Mouse (Mus musculus): ENCODE measurements at regions not wholly inside any gene's neighbourhood (a gene's known extent, or its start where the extent isn't known, plus 50 kb on each side); places are given as distances from the start of the nearest gene placed in this dataset.

- no peak for ATAC-seq (replicated peaks in 1 of 2; ENCODE audit: insufficient read depth in 1 of 2, low FRiP score in 2 of 2, low TSS enrichment in 1 of 2, low read depth in 1 of 2, poor library complexity in 2 of 2, severe bottlenecking in 2 of 2)
Measured at GRCm38 (mm10) chr9:117717346-117717745, 87.6 kb upstream of the Rbms3 start.

- no peak for ATAC-seq (replicated peaks in 1 of 2; ENCODE audit: insufficient read depth in 1 of 2, low FRiP score in 2 of 2, low TSS enrichment in 1 of 2, low read depth in 1 of 2, poor library complexity in 2 of 2, severe bottlenecking in 2 of 2)
Measured at GRCm38 (mm10) chr9:117716476-117716875, 86.8 kb upstream of the Rbms3 start.

- no peak for ATAC-seq (replicated peaks in 1 of 2; ENCODE audit: insufficient read depth in 1 of 2, low FRiP score in 2 of 2, low TSS enrichment in 1 of 2, low read depth in 1 of 2, poor library complexity in 2 of 2, severe bottlenecking in 2 of 2)
Measured at GRCm38 (mm10) chr9:117714741-117715675, 85.3 kb upstream of the Rbms3 start.

GRCm38 (mm10) chr9:117713121-117713520 lies 83.4 kb upstream of the Rbms3 start:
- no peak for ATAC-seq (replicated peaks in 1 of 2; ENCODE audit: insufficient read depth in 1 of 2, low FRiP score in 2 of 2, low TSS enrichment in 1 of 2, low read depth in 1 of 2, poor library complexity in 2 of 2, severe bottlenecking in 2 of 2)

- ATAC-seq (replicated peaks in 1 of 2; ENCODE audit: insufficient read depth in 1 of 2, low FRiP score in 2 of 2, low TSS enrichment in 1 of 2, low read depth in 1 of 2, poor library complexity in 2 of 2, severe bottlenecking in 2 of 2), result no peak
Measured at GRCm38 (mm10) chr9:117711793-117712192, 82.1 kb upstream of the Rbms3 start.

DNA sequence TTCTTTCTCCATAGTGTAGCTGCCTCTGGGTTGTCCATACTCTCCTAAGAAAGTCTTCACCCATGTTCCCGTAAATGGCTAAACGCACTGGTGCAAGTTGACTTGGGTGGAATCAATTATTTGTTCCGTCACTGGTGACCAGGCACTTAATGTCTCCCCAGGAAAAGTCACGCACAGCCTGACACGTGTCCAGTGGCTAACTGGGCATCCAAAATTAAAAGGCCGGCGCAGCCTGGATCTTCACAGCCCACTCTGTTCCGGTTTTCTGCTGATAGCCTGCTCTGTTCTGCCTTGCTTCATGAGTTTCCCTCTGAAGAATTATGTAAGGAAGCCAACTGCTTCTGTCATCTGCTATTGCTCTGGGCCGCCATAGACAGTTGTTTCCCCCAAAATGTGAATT lies 81.3 kb upstream of the Rbms3 start:
- no peak for ATAC-seq (replicated peaks in 1 of 2; ENCODE audit: insufficient read depth in 1 of 2, low FRiP score in 2 of 2, low TSS enrichment in 1 of 2, low read depth in 1 of 2, poor library complexity in 2 of 2, severe bottlenecking in 2 of 2)

DNA sequence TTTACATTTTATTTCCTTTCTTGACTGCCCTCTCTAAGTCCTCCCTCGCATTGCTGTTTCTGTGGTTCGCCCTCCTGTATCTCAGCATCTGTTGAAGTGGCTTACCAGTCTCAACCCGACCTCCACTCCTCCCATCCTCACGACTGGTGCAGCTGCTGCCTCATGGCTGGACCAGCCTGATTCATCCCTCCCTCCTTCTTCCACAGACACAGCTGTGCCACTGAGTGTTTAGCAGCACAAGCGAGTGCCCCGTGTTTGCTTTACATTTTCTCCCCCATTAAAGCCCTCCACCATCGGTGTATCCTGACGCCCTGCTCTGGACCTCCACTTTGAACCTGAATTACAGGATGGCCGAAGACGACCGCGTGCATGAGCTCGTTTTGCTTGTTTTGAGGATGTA lies 80.0 kb upstream of the Rbms3 start:
- no peak for ATAC-seq (replicated peaks in 1 of 2; ENCODE audit: insufficient read depth in 1 of 2, low FRiP score in 2 of 2, low TSS enrichment in 1 of 2, low read depth in 1 of 2, poor library complexity in 2 of 2, severe bottlenecking in 2 of 2)

- no peak for ATAC-seq (replicated peaks in 1 of 2; ENCODE audit: insufficient read depth in 1 of 2, low FRiP score in 2 of 2, low TSS enrichment in 1 of 2, low read depth in 1 of 2, poor library complexity in 2 of 2, severe bottlenecking in 2 of 2)
Measured at GRCm38 (mm10) chr9:117693001-117693400, 63.3 kb upstream of the Rbms3 start.

DNA sequence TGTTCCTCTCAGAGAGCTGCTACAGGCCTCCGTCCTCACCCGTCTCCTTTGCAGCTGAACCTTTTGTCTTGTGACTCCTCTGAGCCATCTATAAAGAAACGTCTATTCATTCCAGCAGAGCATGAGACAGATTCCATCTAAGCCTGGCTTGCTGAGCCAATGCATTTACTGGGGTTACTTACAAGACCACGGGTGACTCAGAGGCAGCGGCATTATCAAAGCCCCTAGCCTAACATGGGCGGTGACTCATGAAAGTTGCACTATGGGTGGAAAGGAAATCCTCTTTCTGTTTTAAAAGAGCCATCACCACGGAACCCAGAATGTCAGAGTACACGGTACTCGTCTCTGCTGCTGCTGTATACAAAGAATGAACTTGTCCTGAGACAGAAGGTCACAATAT lies 62.8 kb upstream of the Rbms3 start:
- ATAC-seq (replicated peaks in 1 of 2; ENCODE audit: insufficient read depth in 1 of 2, low FRiP score in 2 of 2, low TSS enrichment in 1 of 2, low read depth in 1 of 2, poor library complexity in 2 of 2, severe bottlenecking in 2 of 2), result no peak

DNA sequence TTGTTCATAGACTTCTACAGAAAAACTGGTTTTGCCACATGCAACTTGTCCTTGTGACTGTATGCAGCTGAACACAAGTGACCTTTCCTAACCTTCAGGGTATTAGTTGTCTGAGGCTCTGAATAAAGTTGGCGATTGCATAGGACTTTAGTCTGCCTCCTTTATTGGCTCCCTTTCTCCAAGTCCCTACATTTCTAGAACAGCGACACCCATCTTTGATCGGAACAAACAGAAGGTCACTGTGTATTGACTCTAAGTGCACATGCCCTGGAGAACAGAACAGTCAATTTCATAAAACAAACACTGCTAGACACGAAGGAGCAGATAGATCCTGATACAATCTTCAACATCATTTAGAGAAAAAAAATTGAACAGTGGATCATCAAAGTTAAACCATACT lies 60.2 kb upstream of the Rbms3 start:
- no peak for ATAC-seq (replicated peaks in 1 of 2; ENCODE audit: insufficient read depth in 1 of 2, low FRiP score in 2 of 2, low TSS enrichment in 1 of 2, low read depth in 1 of 2, poor library complexity in 2 of 2, severe bottlenecking in 2 of 2)
